Mouse (Mus musculus) MEL (cell line): ENCODE measurements around the gene Rasal3. TPM values are rescaled to one million over a fixed set of nuclear protein-coding genes. Genes with fewer than 3 reads are reported as not detected.

Source experiments
- DNase-seq: peaks from one replicate; pipeline ENCODE4 v3.0.0; 2011; ENCODE audit warnings: low read depth, low spot score
- H3K27ac ChIP-seq: 2 replicates; pipeline ENCODE4 v1.5.1; 2012; ENCODE audit warnings: low read depth, mild to moderate bottlenecking, control low read depth, low read length, moderate library complexity; ENCODE audit not compliant: control insufficient read depth
- H3K27me3 ChIP-seq, 2 experiments: fragments of 150-350 bp in 1 of 2; sonication (generic) in 1 of 2; 2 replicates each; pipeline ENCODE4 v1.6.1; 2012; ENCODE audit warnings: low read length in 2 of 2, mild to moderate bottlenecking in 2 of 2, improper control_type of control experiment in 1 of 2, moderate library complexity in 1 of 2; ENCODE audit not compliant: insufficient read depth in 2 of 2, control insufficient read depth in 1 of 2
- H3K36me3 ChIP-seq, 2 experiments: 2 replicates each; pipeline ENCODE4 v1.6.1; 2012 to 2014; ENCODE audit warnings: low read length in 2 of 2, improper control_type of control experiment in 1 of 2, inconsistent platforms in 1 of 2, mild to moderate bottlenecking in 1 of 2; ENCODE audit not compliant: insufficient read depth in 2 of 2, control insufficient read depth in 1 of 2
- H3K4me1 ChIP-seq, 2 experiments: fragments of 150-350 bp in 1 of 2; sonication (generic) in 1 of 2; 2 replicates each; pipeline ENCODE4 v1.6.1; 2012; ENCODE audit warnings: low read length in 2 of 2, improper control_type of control experiment in 1 of 2, mild to moderate bottlenecking in 1 of 2; ENCODE audit not compliant: insufficient read depth in 2 of 2, control insufficient read depth in 1 of 2
- H3K4me3 ChIP-seq, 2 experiments: fragments of 150-350 bp in 1 of 2; sonication (generic) in 1 of 2; 2 replicates each; pipeline ENCODE4 v1.5.1; 2012; ENCODE audit warnings: low read depth in 2 of 2, low read length in 2 of 2, mild to moderate bottlenecking in 2 of 2, moderate library complexity in 2 of 2, control low read depth in 1 of 2, improper control_type of control experiment in 1 of 2; ENCODE audit not compliant: control insufficient read depth in 1 of 2, insufficient read depth in 1 of 2
- H3K79me2 ChIP-seq: 2 replicates; pipeline ENCODE4 v1.6.1; 2012; ENCODE audit warnings: mild to moderate bottlenecking, low read length, moderate library complexity; ENCODE audit not compliant: control insufficient read depth, poor library complexity, insufficient read depth
- H3K9ac ChIP-seq: 2 replicates; pipeline ENCODE4 v1.6.1; 2012; ENCODE audit warnings: low read depth, mild to moderate bottlenecking, control low read depth, low read length, moderate library complexity; ENCODE audit not compliant: control insufficient read depth, poor library complexity, severe bottlenecking
- H3K9me3 ChIP-seq: fragments of 150-350 bp; sonication (generic); replicated peaks from 2 replicates; pipeline ENCODE4 v1.6.1; 2012; ENCODE audit warnings: mild to moderate bottlenecking, low read length, improper control_type of control experiment, moderate library complexity; ENCODE audit not compliant: insufficient read depth
- CTCF ChIP-seq, 3 experiments: IDR thresholded peaks in 2 of 3; conservative IDR thresholded peaks in 1 of 3; 2 replicates each; pipeline ENCODE4 v1.5.1; 2011 to 2012; ENCODE audit warnings: low read length in 3 of 3, low read depth in 2 of 3, mild to moderate bottlenecking in 2 of 3, improper control_type of control experiment in 1 of 3, inconsistent platforms in 1 of 3, mixed read lengths in 1 of 3, moderate library complexity in 1 of 3; ENCODE audit not compliant: control insufficient read depth in 1 of 3, insufficient read depth in 1 of 3, poor library complexity in 1 of 3, severe bottlenecking in 1 of 3
- E2F4 ChIP-seq: IDR thresholded peaks from 2 replicates; pipeline ENCODE4 v1.6.1; 2011; ENCODE audit warnings: low read depth, low read length, improper control_type of control experiment, borderline replicate concordance
- KAT2A ChIP-seq: conservative IDR thresholded peaks from 2 replicates; pipeline ENCODE4 v1.6.1; 2012; ENCODE audit warnings: low read depth, low read length, improper control_type of control experiment, inconsistent platforms
- MAX ChIP-seq: IDR thresholded peaks from 2 replicates; pipeline ENCODE4 v1.6.1; 2011; ENCODE audit warnings: low read length, improper control_type of control experiment
- MXI1 ChIP-seq: IDR thresholded peaks from 2 replicates; pipeline ENCODE4 v1.6.1; 2011; ENCODE audit warnings: mild to moderate bottlenecking, low read depth, low read length, improper control_type of control experiment
- NRF1 ChIP-seq: IDR thresholded peaks from 2 replicates; pipeline ENCODE4 v1.6.1; 2014; ENCODE audit warnings: low read depth, mild to moderate bottlenecking, inconsistent platforms, low read length, improper control_type of control experiment, moderate library complexity; ENCODE audit not compliant: poor library complexity, insufficient read depth, severe bottlenecking
- POLR2A ChIP-seq, 2 experiments: IDR thresholded peaks; 2 replicates each; pipeline ENCODE4 v1.6.1; 2011 to 2012; ENCODE audit warnings: low read length in 2 of 2, mild to moderate bottlenecking in 2 of 2, control low read depth in 1 of 2, improper control_type of control experiment in 1 of 2, low read depth in 1 of 2, moderate library complexity in 1 of 2; ENCODE audit not compliant: control insufficient read depth in 1 of 2, insufficient read depth in 1 of 2, poor library complexity in 1 of 2
- RCOR1 ChIP-seq: IDR thresholded peaks from 2 replicates; pipeline ENCODE4 v1.6.1; 2012; ENCODE audit warnings: low read depth, mild to moderate bottlenecking, inconsistent platforms, low read length, improper control_type of control experiment
- SMC3 ChIP-seq: IDR thresholded peaks from 2 replicates; pipeline ENCODE4 v1.6.1; 2011; ENCODE audit warnings: low read depth, low read length, improper control_type of control experiment
- UBTF ChIP-seq: IDR thresholded peaks from 2 replicates; pipeline ENCODE4 v1.6.1; 2012; ENCODE audit warnings: low read depth, mild to moderate bottlenecking, inconsistent platforms, low read length, improper control_type of control experiment, moderate library complexity, borderline replicate concordance; ENCODE audit not compliant: insufficient read depth
- USF1 ChIP-seq: IDR thresholded peaks from 2 replicates; pipeline ENCODE4 v1.6.1; 2014; ENCODE audit warnings: low read depth, mild to moderate bottlenecking, inconsistent platforms, low read length, improper control_type of control experiment, moderate library complexity
- USF2 ChIP-seq, 2 experiments: IDR thresholded peaks; 2 replicates each; pipeline ENCODE4 v1.6.1; 2011 to 2012; ENCODE audit warnings: improper control_type of control experiment in 2 of 2, low read length in 2 of 2, borderline replicate concordance in 1 of 2, inconsistent platforms in 1 of 2, low read depth in 1 of 2, mild to moderate bottlenecking in 1 of 2; ENCODE audit not compliant: insufficient read depth in 1 of 2
- ZNF384 ChIP-seq: IDR thresholded peaks from 2 replicates; pipeline ENCODE4 v1.6.1; 2012; ENCODE audit warnings: low read depth, mild to moderate bottlenecking, inconsistent platforms, low read length, improper control_type of control experiment
- polyA plus RNA-seq, 2 experiments: library from polyadenylated mRNA; stranded (reverse) in 1 of 2; unstranded in 1 of 2; fragments of >175 nt in 1 of 2; fragments of >200 nt in 1 of 2; gene quantifications; 2 replicates each; pipeline versions ENCODE4 v1.2.1 to v1.2.4; 2012; ENCODE audit warnings: low replicate concordance in 2 of 2, low read depth in 1 of 2; ENCODE audit not compliant: insufficient read length in 2 of 2, insufficient read depth in 1 of 2, missing spikeins in 1 of 2
- total RNA-seq: library from RNA; depleted of rRNA; stranded (reverse); fragments of 300-350 nt; gene quantifications from 2 replicates; pipeline ENCODE4 v1.2.3, GENCODE M21; 2012

Rasal3 gene
- total and polyA plus RNA-seq, 3 experiments = 0.04 TPM; not detected in 1

GRCm38 (mm10) chr17:32449042-32449441 is 45.7 kb upstream of the Rasal3 start:
- Histone ChIP-seq H3K36me3 (no peaks in the 10 kb centered on the region), H3K4me1 (no peaks in the 10 kb centered on the region), H3K9me3 (no peaks in the 10 kb centered on the region), H3K27me3 (peaks cover 3 to 8% of the 10 kb centered on the region in 2 experiments), H3K9ac (no peak overlapping the region), H3K27ac (no peak overlapping the region), H3K79me2 (no peaks in the 10 kb centered on the region), H3K4me3 (no peak overlapping the region)
- TF ChIP-seq KAT2A (no peak), USF2 (IDR thresholded peaks at IDR 0.05; ENCODE audit: borderline replicate concordance in 1 of 2, insufficient read depth in 1 of 2, low read depth in 1 of 2, low read length in 2 of 2) (no peak), CTCF (IDR thresholded peaks at IDR 0.05 in 2 of 3, conservative IDR thresholded peaks at IDR 0.05 in 1 of 3; ENCODE audit: control insufficient read depth in 1 of 3, insufficient read depth in 1 of 3, low read depth in 2 of 3, low read length in 3 of 3, poor library complexity in 1 of 3, severe bottlenecking in 1 of 3) (peak; percentile 11 to 19 (median 13); a peak in 2 of 6 replicates)
- DNase-seq = no peak

- Histone ChIP-seq H3K27me3 (peaks cover 6 to 11% of the 10 kb centered on the region in 2 experiments), H3K9ac (no peak overlapping the region), H3K4me1 (no peaks in the 10 kb centered on the region), H3K9me3 (no peaks in the 10 kb centered on the region), H3K27ac (no peak overlapping the region), H3K36me3 (no peaks in the 10 kb centered on the region), H3K4me3 (no peak overlapping the region), H3K79me2 (no peaks in the 10 kb centered on the region)
- TF ChIP-seq MAX (no peak), CTCF (IDR thresholded peaks at IDR 0.05 in 2 of 3, conservative IDR thresholded peaks at IDR 0.05 in 1 of 3; ENCODE audit: control insufficient read depth in 1 of 3, insufficient read depth in 1 of 3, low read depth in 2 of 3, low read length in 3 of 3, poor library complexity in 1 of 3, severe bottlenecking in 1 of 3) (peak in 2 of 3 experiments; percentile 20 to 25; a peak in 2 of 6 replicates), SMC3 (peak; percentile 12; the same call in 1 of the 2 replicates), USF1 (no peak)
- no peak for DNase-seq
Measured at GRCm38 (mm10) chr17:32447195-32447594, 43.8 kb upstream of the Rasal3 start.

- Histone ChIP-seq H3K79me2 (no peaks in the 10 kb centered on the region), H3K27ac (no peak overlapping the region), H3K9ac (no peak overlapping the region), H3K9me3 (no peaks in the 10 kb centered on the region), H3K36me3 (no peaks in the 10 kb centered on the region), H3K4me3 (no peak overlapping the region), H3K27me3 (peaks cover 6 to 11% of the 10 kb centered on the region in 2 experiments), H3K4me1 (no peaks in the 10 kb centered on the region)
- no peak for DNase-seq
- TF ChIP-seq POLR2A (IDR thresholded peaks at IDR 0.05; ENCODE audit: control insufficient read depth in 1 of 2, insufficient read depth in 1 of 2, low read depth in 1 of 2, low read length in 2 of 2, poor library complexity in 1 of 2) = no peak
- TF ChIP-seq ZNF384 = no peak
- no peak for TF ChIP-seq CTCF (IDR thresholded peaks at IDR 0.05 in 2 of 3, conservative IDR thresholded peaks at IDR 0.05 in 1 of 3; ENCODE audit: control insufficient read depth in 1 of 3, insufficient read depth in 1 of 3, low read depth in 2 of 3, low read length in 3 of 3, poor library complexity in 1 of 3, severe bottlenecking in 1 of 3)
- no peak for TF ChIP-seq MXI1
- TF ChIP-seq E2F4 = no peak
- TF ChIP-seq USF1 = no peak
- no peak for TF ChIP-seq USF2 (IDR thresholded peaks at IDR 0.05; ENCODE audit: borderline replicate concordance in 1 of 2, insufficient read depth in 1 of 2, low read depth in 1 of 2, low read length in 2 of 2)
- TF ChIP-seq NRF1 = no peak
- TF ChIP-seq RCOR1 = no peak
- TF ChIP-seq UBTF = no peak
- TF ChIP-seq SMC3 = no peak
Measured at GRCm38 (mm10) chr17:32445016-32445415, 41.6 kb upstream of the Rasal3 start.
